Mouse (Mus musculus) liver, adult 2 months (tissue): ENCODE results near the gene Sh3glb1.

Experiments used
- CTCF ChIP-seq: fragments of 200-500 bp; IDR thresholded peaks from 2 replicates; pipeline ENCODE4 v1.5.1; 2011; ENCODE audit warnings: low read depth, low read length, control low read depth
- POLR2A ChIP-seq: fragments of 200-500 bp; IDR thresholded peaks from 2 replicates; pipeline ENCODE4 v1.6.1; 2011; ENCODE audit warnings: low read length, control low read depth; ENCODE audit not compliant: insufficient read depth; ENCODE audit errors: extremely low read depth

GRCm38 (mm10) chr3:144714606-144715005 is 5.5 kb downstream of the Sh3glb1 start:
- TF ChIP-seq CTCF (no peak), POLR2A (no peak)
